Mouse (Mus musculus) MEL (cell line): ENCODE measurements around the gene Cpsf6. TPM values are rescaled to one million over a fixed set of nuclear protein-coding genes. Genes with fewer than 3 reads are reported as not detected.

Experiments used
- DNase-seq: peaks from one replicate; pipeline ENCODE4 v3.0.0; 2011; ENCODE audit warnings: low read depth, low spot score
- H3K27ac ChIP-seq: 2 replicates; pipeline ENCODE4 v1.5.1; 2012; ENCODE audit warnings: low read depth, mild to moderate bottlenecking, control low read depth, low read length, moderate library complexity; ENCODE audit not compliant: control insufficient read depth
- H3K27me3 ChIP-seq, 2 experiments: fragments of 150-350 bp in 1 of 2; sonication (generic) in 1 of 2; 2 replicates each; pipeline ENCODE4 v1.6.1; 2012; ENCODE audit warnings: low read length in 2 of 2, mild to moderate bottlenecking in 2 of 2, improper control_type of control experiment in 1 of 2, moderate library complexity in 1 of 2; ENCODE audit not compliant: insufficient read depth in 2 of 2, control insufficient read depth in 1 of 2
- H3K36me3 ChIP-seq, 2 experiments: 2 replicates each; pipeline ENCODE4 v1.6.1; 2012 to 2014; ENCODE audit warnings: low read length in 2 of 2, improper control_type of control experiment in 1 of 2, inconsistent platforms in 1 of 2, mild to moderate bottlenecking in 1 of 2; ENCODE audit not compliant: insufficient read depth in 2 of 2, control insufficient read depth in 1 of 2
- H3K4me1 ChIP-seq, 2 experiments: fragments of 150-350 bp in 1 of 2; sonication (generic) in 1 of 2; 2 replicates each; pipeline ENCODE4 v1.6.1; 2012; ENCODE audit warnings: low read length in 2 of 2, improper control_type of control experiment in 1 of 2, mild to moderate bottlenecking in 1 of 2; ENCODE audit not compliant: insufficient read depth in 2 of 2, control insufficient read depth in 1 of 2
- H3K4me3 ChIP-seq, 2 experiments: fragments of 150-350 bp in 1 of 2; sonication (generic) in 1 of 2; 2 replicates each; pipeline ENCODE4 v1.5.1; 2012; ENCODE audit warnings: low read depth in 2 of 2, low read length in 2 of 2, mild to moderate bottlenecking in 2 of 2, moderate library complexity in 2 of 2, control low read depth in 1 of 2, improper control_type of control experiment in 1 of 2; ENCODE audit not compliant: control insufficient read depth in 1 of 2, insufficient read depth in 1 of 2
- H3K79me2 ChIP-seq: 2 replicates; pipeline ENCODE4 v1.6.1; 2012; ENCODE audit warnings: mild to moderate bottlenecking, low read length, moderate library complexity; ENCODE audit not compliant: control insufficient read depth, poor library complexity, insufficient read depth
- H3K9ac ChIP-seq: 2 replicates; pipeline ENCODE4 v1.6.1; 2012; ENCODE audit warnings: low read depth, mild to moderate bottlenecking, control low read depth, low read length, moderate library complexity; ENCODE audit not compliant: control insufficient read depth, poor library complexity, severe bottlenecking
- H3K9me3 ChIP-seq: fragments of 150-350 bp; sonication (generic); replicated peaks from 2 replicates; pipeline ENCODE4 v1.6.1; 2012; ENCODE audit warnings: mild to moderate bottlenecking, low read length, improper control_type of control experiment, moderate library complexity; ENCODE audit not compliant: insufficient read depth
- CTCF ChIP-seq, 3 experiments: IDR thresholded peaks in 2 of 3; conservative IDR thresholded peaks in 1 of 3; 2 replicates each; pipeline ENCODE4 v1.5.1; 2011 to 2012; ENCODE audit warnings: low read length in 3 of 3, low read depth in 2 of 3, mild to moderate bottlenecking in 2 of 3, improper control_type of control experiment in 1 of 3, inconsistent platforms in 1 of 3, mixed read lengths in 1 of 3, moderate library complexity in 1 of 3; ENCODE audit not compliant: control insufficient read depth in 1 of 3, insufficient read depth in 1 of 3, poor library complexity in 1 of 3, severe bottlenecking in 1 of 3
- EP300 ChIP-seq, 2 experiments: IDR thresholded peaks; 2 replicates each; pipeline ENCODE4 v1.6.1; 2011; ENCODE audit warnings: improper control_type of control experiment in 2 of 2, low read length in 2 of 2, low read depth in 1 of 2, mild to moderate bottlenecking in 1 of 2
- GABPA ChIP-seq: IDR thresholded peaks from 2 replicates; pipeline ENCODE4 v1.6.1; 2012; ENCODE audit warnings: low read depth, mild to moderate bottlenecking, inconsistent platforms, low read length, improper control_type of control experiment, moderate library complexity
- GATA1 ChIP-seq: IDR thresholded peaks from 2 replicates; pipeline ENCODE4 v1.6.1; 2011; ENCODE audit warnings: low read depth, low read length, improper control_type of control experiment
- HCFC1 ChIP-seq: IDR thresholded peaks from 2 replicates; pipeline ENCODE4 v1.6.1; 2012; ENCODE audit warnings: low read depth, mild to moderate bottlenecking, inconsistent platforms, low read length, improper control_type of control experiment, moderate library complexity
- JUND ChIP-seq: IDR thresholded peaks from 2 replicates; pipeline ENCODE4 v1.6.1; 2011; ENCODE audit warnings: low read depth, mild to moderate bottlenecking, improper control_type of control experiment, low read length
- KAT2A ChIP-seq: conservative IDR thresholded peaks from 2 replicates; pipeline ENCODE4 v1.6.1; 2012; ENCODE audit warnings: low read depth, low read length, improper control_type of control experiment, inconsistent platforms
- MAFK ChIP-seq: IDR thresholded peaks from 2 replicates; pipeline ENCODE4 v1.6.1; 2011; ENCODE audit warnings: low read depth, mild to moderate bottlenecking, low read length, improper control_type of control experiment, borderline replicate concordance
- MAX ChIP-seq: IDR thresholded peaks from 2 replicates; pipeline ENCODE4 v1.6.1; 2011; ENCODE audit warnings: low read length, improper control_type of control experiment
- MAZ ChIP-seq: IDR thresholded peaks from 2 replicates; pipeline ENCODE4 v1.6.1; 2012; ENCODE audit warnings: low read depth, mild to moderate bottlenecking, inconsistent platforms, low read length, improper control_type of control experiment
- MEF2A ChIP-seq: IDR thresholded peaks from 2 replicates; pipeline ENCODE4 v1.6.1; 2014; ENCODE audit warnings: low read depth, mild to moderate bottlenecking, inconsistent platforms, low read length, improper control_type of control experiment; ENCODE audit not compliant: poor library complexity, insufficient replicate concordance, severe bottlenecking; ENCODE audit errors: extremely low read depth
- MYB ChIP-seq: IDR thresholded peaks from 2 replicates; pipeline ENCODE4 v1.6.1; 2011; ENCODE audit warnings: mild to moderate bottlenecking, low read depth, low read length, improper control_type of control experiment
- MYC ChIP-seq: IDR thresholded peaks from 2 replicates; pipeline ENCODE4 v1.6.1; 2011; ENCODE audit warnings: low read depth, mild to moderate bottlenecking, low read length, improper control_type of control experiment, moderate library complexity
- NRF1 ChIP-seq: IDR thresholded peaks from 2 replicates; pipeline ENCODE4 v1.6.1; 2014; ENCODE audit warnings: low read depth, mild to moderate bottlenecking, inconsistent platforms, low read length, improper control_type of control experiment, moderate library complexity; ENCODE audit not compliant: poor library complexity, insufficient read depth, severe bottlenecking
- POLR2AphosphoS2 ChIP-seq: IDR thresholded peaks from 2 replicates; pipeline ENCODE4 v1.6.1; 2011; ENCODE audit warnings: low read length, improper control_type of control experiment
- POLR2AphosphoS5 ChIP-seq: IDR thresholded peaks from 2 replicates; pipeline ENCODE4 v1.6.1; 2012; ENCODE audit warnings: low read depth, borderline replicate concordance, mild to moderate bottlenecking, inconsistent platforms, low read length, moderate library complexity, mixed read lengths
- RAD21 ChIP-seq: IDR thresholded peaks from 2 replicates; pipeline ENCODE4 v1.6.1; 2011; ENCODE audit warnings: mild to moderate bottlenecking, low read depth, low read length, improper control_type of control experiment
- RCOR1 ChIP-seq: IDR thresholded peaks from 2 replicates; pipeline ENCODE4 v1.6.1; 2012; ENCODE audit warnings: low read depth, mild to moderate bottlenecking, inconsistent platforms, low read length, improper control_type of control experiment
- SIN3A ChIP-seq: IDR thresholded peaks from 2 replicates; pipeline ENCODE4 v1.6.1; 2012; ENCODE audit warnings: low read length, improper control_type of control experiment, inconsistent platforms
- TAL1 ChIP-seq: IDR thresholded peaks from 2 replicates; pipeline ENCODE4 v1.6.1; 2012; ENCODE audit warnings: mild to moderate bottlenecking, inconsistent platforms, low read length, moderate library complexity, mixed read lengths
- TBP ChIP-seq: IDR thresholded peaks from 2 replicates; pipeline ENCODE4 v1.8.0; 2011; ENCODE audit warnings: low read depth, low read length, improper control_type of control experiment
- USF1 ChIP-seq: IDR thresholded peaks from 2 replicates; pipeline ENCODE4 v1.6.1; 2014; ENCODE audit warnings: low read depth, mild to moderate bottlenecking, inconsistent platforms, low read length, improper control_type of control experiment, moderate library complexity
- USF2 ChIP-seq, 2 experiments: IDR thresholded peaks; 2 replicates each; pipeline ENCODE4 v1.6.1; 2011 to 2012; ENCODE audit warnings: improper control_type of control experiment in 2 of 2, low read length in 2 of 2, borderline replicate concordance in 1 of 2, inconsistent platforms in 1 of 2, low read depth in 1 of 2, mild to moderate bottlenecking in 1 of 2; ENCODE audit not compliant: insufficient read depth in 1 of 2
- ZMIZ1 ChIP-seq: IDR thresholded peaks from 2 replicates; pipeline ENCODE4 v1.6.1; 2012; ENCODE audit warnings: low read depth, mild to moderate bottlenecking, inconsistent platforms, low read length, improper control_type of control experiment, moderate library complexity
- ZNF384 ChIP-seq: IDR thresholded peaks from 2 replicates; pipeline ENCODE4 v1.6.1; 2012; ENCODE audit warnings: low read depth, mild to moderate bottlenecking, inconsistent platforms, low read length, improper control_type of control experiment
- polyA plus RNA-seq, 2 experiments: library from polyadenylated mRNA; stranded (reverse) in 1 of 2; unstranded in 1 of 2; fragments of >175 nt in 1 of 2; fragments of >200 nt in 1 of 2; gene quantifications; 2 replicates each; pipeline versions ENCODE4 v1.2.1 to v1.2.4; 2012; ENCODE audit warnings: low replicate concordance in 2 of 2, low read depth in 1 of 2; ENCODE audit not compliant: insufficient read length in 2 of 2, insufficient read depth in 1 of 2, missing spikeins in 1 of 2
- total RNA-seq: library from RNA; depleted of rRNA; stranded (reverse); fragments of 300-350 nt; gene quantifications from 2 replicates; pipeline ENCODE4 v1.2.3, GENCODE M21; 2012

The Cpsf6 gene
- total and polyA plus RNA-seq, 3 experiments, result 85.7 to 88.2 TPM; not detected in 1

DNA sequence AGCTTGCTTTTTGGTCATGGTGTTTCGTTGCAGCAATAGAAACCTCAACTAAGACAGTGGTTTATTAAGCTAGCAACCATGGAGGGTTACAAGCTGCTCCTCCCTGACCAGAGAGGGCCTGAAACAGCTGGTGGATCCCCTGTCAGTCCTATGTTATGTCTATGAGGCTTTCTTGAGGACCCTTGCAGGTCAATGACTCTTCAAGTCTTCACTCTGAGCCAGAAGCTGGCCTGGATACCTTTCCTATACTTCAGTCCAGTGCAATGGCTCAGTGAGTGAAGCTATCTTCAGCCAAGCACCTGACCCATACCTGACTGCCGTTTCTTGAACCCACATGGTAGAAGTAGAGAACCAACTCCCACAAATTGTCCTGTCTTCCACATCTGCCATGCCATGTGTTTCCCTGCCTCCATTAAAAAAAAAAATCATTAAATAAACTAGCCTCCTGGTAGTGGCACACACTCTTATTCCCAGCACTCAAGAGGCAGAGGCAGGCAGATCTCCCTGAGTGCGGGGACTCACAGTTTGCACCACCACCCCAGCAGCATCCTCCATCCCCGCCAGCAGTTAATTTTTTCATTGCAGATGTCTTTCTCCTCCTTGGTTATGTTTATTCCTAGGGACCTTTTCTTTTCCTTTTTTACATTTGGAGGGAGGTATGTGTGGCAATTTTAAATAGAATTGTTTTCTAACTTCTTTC is 4.7 kb upstream of the Cpsf6 start:
- Histone ChIP-seq H3K9me3 (no peaks in the 10 kb centered on the region), H3K9ac (no peak overlapping the region), H3K4me3 (no peak overlapping the region), H3K36me3 (peaks cover 0 to 2% of the 10 kb centered on the region in 2 experiments; a peak in 2 of 4 replicates), H3K79me2 (no peaks in the 10 kb centered on the region), H3K27ac (no peak overlapping the region), H3K4me1 (peaks cover 0 to 4% of the 10 kb centered on the region in 2 experiments; a peak in 1 of 4 replicates), H3K27me3 (no peaks in the 10 kb centered on the region)
- DNase-seq, result no peak
- no peak for TF ChIP-seq RAD21
- TF ChIP-seq MEF2A, result no peak
- TF ChIP-seq ZMIZ1, result no peak
- TF ChIP-seq NRF1, result no peak
- TF ChIP-seq HCFC1, result no peak
- no peak for TF ChIP-seq SIN3A
- no peak for TF ChIP-seq KAT2A
- TF ChIP-seq USF1, result no peak
- TF ChIP-seq POLR2AphosphoS5, result no peak
- no peak for TF ChIP-seq MAFK
- no peak for TF ChIP-seq TAL1
- no peak for TF ChIP-seq TBP
- no peak for TF ChIP-seq CTCF (IDR thresholded peaks at IDR 0.05 in 2 of 3, conservative IDR thresholded peaks at IDR 0.05 in 1 of 3; ENCODE audit: control insufficient read depth in 1 of 3, insufficient read depth in 1 of 3, low read depth in 2 of 3, low read length in 3 of 3, poor library complexity in 1 of 3, severe bottlenecking in 1 of 3)
- TF ChIP-seq POLR2AphosphoS2, result no peak
- no peak for TF ChIP-seq MYC
- TF ChIP-seq EP300 (IDR thresholded peaks at IDR 0.05; ENCODE audit: low read depth in 1 of 2, low read length in 2 of 2), result no peak
- no peak for TF ChIP-seq MYB
- TF ChIP-seq RCOR1, result no peak

DNA sequence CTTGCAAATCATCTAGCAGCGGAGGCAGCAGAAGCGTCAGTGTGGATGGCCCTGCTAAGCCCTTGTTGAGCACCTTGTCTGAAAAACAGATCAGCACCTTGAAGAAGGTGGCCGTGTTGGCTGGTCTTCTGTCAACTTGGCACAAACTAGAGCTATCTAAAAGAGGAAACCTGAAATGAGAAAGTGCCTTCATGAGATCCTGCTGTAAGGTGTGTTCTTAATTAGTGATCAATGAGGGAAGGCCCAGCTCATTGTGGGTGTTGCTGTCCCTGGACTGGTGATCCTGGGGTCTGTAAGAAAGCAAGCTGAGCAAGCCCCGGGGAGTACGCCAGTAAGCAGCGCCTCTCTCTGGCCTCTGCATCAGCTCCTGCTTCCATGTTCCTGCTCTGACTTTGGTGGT is 4.1 kb upstream of the Cpsf6 start:
- no peak for TF ChIP-seq KAT2A
- no peak for TF ChIP-seq MYB
- TF ChIP-seq MAZ, result no peak
- TF ChIP-seq SIN3A, result no peak
- no peak for TF ChIP-seq GABPA
- no peak for TF ChIP-seq ZMIZ1
- no peak for TF ChIP-seq GATA1
- no peak for TF ChIP-seq POLR2AphosphoS2
- no peak for TF ChIP-seq TAL1
- TF ChIP-seq TBP, result no peak
- TF ChIP-seq JUND, result no peak
- TF ChIP-seq USF1, result no peak
- no peak for TF ChIP-seq MAFK
- no peak for TF ChIP-seq USF2 (IDR thresholded peaks at IDR 0.05; ENCODE audit: borderline replicate concordance in 1 of 2, insufficient read depth in 1 of 2, low read depth in 1 of 2, low read length in 2 of 2)
- TF ChIP-seq MAX, result no peak
- no peak for TF ChIP-seq ZNF384
- H3K9me3 ChIP-seq, result no peaks in the 10 kb centered on the region
- H3K79me2 ChIP-seq, result no peaks in the 10 kb centered on the region
- no peak overlapping the region for H3K27ac ChIP-seq
- no peak for DNase-seq
- H3K4me3 ChIP-seq, result no peak overlapping the region
- H3K27me3 ChIP-seq, result no peaks in the 10 kb centered on the region
- H3K36me3 ChIP-seq, result peaks cover 0 to 2% of the 10 kb centered on the region in 2 experiments; a peak in 2 of 4 replicates
- H3K4me1 ChIP-seq, result peaks cover 0 to 4% of the 10 kb centered on the region in 2 experiments; a peak in 1 of 4 replicates
- H3K9ac ChIP-seq, result no peak overlapping the region
